Mouse (Mus musculus): Measurements from ENCODE around the gene Ap4s1. TPM values are rescaled to one million over a fixed set of nuclear protein-coding genes. Genes with fewer than 3 reads are reported as not detected.

Ap4s1 gene
- polyA plus RNA-seq, 1 experiment from 2014 or later: 38.1 TPM

GRCm38 (mm10) chr12:51768702-51769101, 77.9 kb downstream of the Ap4s1 start:
- H3K4me3 ChIP-seq (ENCODE audit: low read depth, low read length): no peak overlapping the region
- no peaks in the 10 kb centered on the region for H3K9me3 ChIP-seq (replicated peaks; ENCODE audit: control insufficient read depth, low read length)
- H3K9ac ChIP-seq (ENCODE audit: low read depth, low read length): no peak overlapping the region
- peaks cover 4% of the 10 kb centered on the region; the same call in 1 of the 2 replicates for H3K4me1 ChIP-seq (ENCODE audit: control insufficient read depth, insufficient read depth, low read length)
- H3K27ac ChIP-seq (ENCODE audit: low read depth, low read length): no peak overlapping the region
- H3K27me3 ChIP-seq (ENCODE audit: control insufficient read depth, insufficient read depth, low read length): no peaks in the 10 kb centered on the region
- ATAC-seq (replicated peaks; ENCODE audit: insufficient number of reproducible peaks, low FRiP score, low TSS enrichment): no peak
- H3K4me2 ChIP-seq: no peak overlapping the region
- 91% methylated on average over 15 of the region's 15 CpGs for WGBS (ENCODE audit: insufficient replicate concordance)
- H3K36me3 ChIP-seq (ENCODE audit: control insufficient read depth, insufficient read depth, low read length): peaks cover 21% of the 10 kb centered on the region

GRCm38 (mm10) chr12:51784842-51785241, 94.0 kb downstream of the Ap4s1 start:
- Histone ChIP-seq H3K4me2 (no peak overlapping the region), H3K9me3 (replicated peaks; ENCODE audit: control insufficient read depth, low read length) (no peaks in the 10 kb centered on the region), H3K36me3 (ENCODE audit: control insufficient read depth, insufficient read depth, low read length) (peaks cover 53% of the 10 kb centered on the region), H3K27ac (ENCODE audit: low read depth, low read length) (no peak overlapping the region), H3K27me3 (ENCODE audit: control insufficient read depth, insufficient read depth, low read length) (no peaks in the 10 kb centered on the region), H3K9ac (ENCODE audit: low read depth, low read length) (no peak overlapping the region), H3K4me1 (ENCODE audit: control insufficient read depth, insufficient read depth, low read length) (no peaks in the 10 kb centered on the region), H3K4me3 (ENCODE audit: low read depth, low read length) (no peak overlapping the region)
- 84% methylated on average over 7 of the region's 7 CpGs for WGBS (ENCODE audit: insufficient replicate concordance)
- ATAC-seq (replicated peaks; ENCODE audit: insufficient number of reproducible peaks, low FRiP score, low TSS enrichment): no peak

Other genes with a start within 250 kb of the Ap4s1 start
- 1.5 and 1.7 TPM in 2 replicates for gene Coch, start 97.7 kb upstream of the Ap4s1 start, polyA plus RNA-seq (2014; fragmentation: Nextera tagmentation; extraction: Ambion mirVana)
- gene Strn3, start 864 bp downstream of the Ap4s1 start, polyA plus RNA-seq (2014; fragmentation: Nextera tagmentation; extraction: Ambion mirVana): 45.8 and 46.1 TPM in 2 replicates
- gene Hectd1, start 138.5 kb downstream of the Ap4s1 start, polyA plus RNA-seq (2014; fragmentation: Nextera tagmentation; extraction: Ambion mirVana): 38.7 and 42.4 TPM in 2 replicates